Mouse (Mus musculus) spleen, adult 2 months (tissue): ENCODE measurements around the gene Scn5a.

Source experiments
- CTCF ChIP-seq: fragments of 200-500 bp; IDR thresholded peaks from 2 replicates; pipeline ENCODE4 v1.5.1; 2011; ENCODE audit warnings: mild to moderate bottlenecking, inconsistent platforms; ENCODE audit not compliant: insufficient read depth, insufficient read length, insufficient replicate concordance; ENCODE audit errors: extremely low read depth
- POLR2A ChIP-seq: fragments of 200-500 bp; IDR thresholded peaks from 2 replicates; pipeline ENCODE4 v1.6.1; 2011; ENCODE audit warnings: low read depth, low read length, inconsistent platforms

DNA sequence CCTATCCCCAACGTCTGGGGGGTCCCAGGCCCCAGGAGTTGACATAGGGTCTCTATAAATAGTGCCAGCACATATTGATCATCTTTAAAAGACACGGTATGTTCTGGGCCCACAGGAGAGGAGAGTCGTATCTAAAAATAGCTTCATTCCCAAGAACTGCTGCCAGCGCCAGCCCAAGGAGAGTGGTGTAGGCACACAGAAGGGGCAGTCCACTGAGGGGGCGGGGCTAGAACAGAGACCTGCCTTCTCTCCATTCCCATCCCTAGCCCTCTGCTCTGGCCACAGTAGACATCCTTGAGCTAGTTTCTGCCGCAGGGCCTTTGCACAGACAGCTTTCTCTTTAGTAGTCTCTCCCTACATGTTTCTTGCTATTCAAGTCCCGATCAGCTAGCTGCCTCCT lies 4.5 kb downstream of the Scn5a start:
- TF ChIP-seq CTCF (no peak), POLR2A (no peak)
